Mouse (Mus musculus) gastrocnemius, adult 18-20 months (tissue): ENCODE results near the gene Snap47. TPM values are rescaled to one million over a fixed set of nuclear protein-coding genes. Genes with fewer than 3 reads are reported as not detected.

ENCODE experiments used
- DNase-seq: peaks from one replicate; pipeline ENCODE4 v3.0.0; 2021; ENCODE audit warnings: low spot score
- long read RNA-seq, 2 experiments: library from polyadenylated mRNA; stranded (forward); transcript quantifications; one replicate each; pipeline ENCODE4 v2.0.0; 2021
- total RNA-seq, 2 experiments: library from RNA; stranded (reverse); gene quantifications; 2 replicates each; pipeline ENCODE4 v1.2.3; 2021

Gene Snap47
- total RNA-seq, result 10 to 100 TPM; 23.9 to 24.2 TPM
- long read RNA-seq, experiment 1, transcript Snap47-201 (5 exons, 1,896 nt), result major isoform, 44 of 51 reads
- long read RNA-seq, experiment 1, partial matches to known transcripts, result 2 of 51 reads
- long read RNA-seq, experiment 1, other reads (novel, unspliced or antisense), result 5 of 51 reads
- long read RNA-seq, experiment 2, transcript Snap47-201 (5 exons, 1,896 nt), result major isoform, 31 of 38 reads
- long read RNA-seq, experiment 2, partial matches to known transcripts, result 2 of 38 reads
- long read RNA-seq, experiment 2, other reads (novel, unspliced or antisense), result 5 of 38 reads

- no peak for DNase-seq
Observed at GRCm38 (mm10) chr11:59451086-59451485, at the start of gene Snap47. TSS of gene Snap47 (minus strand) at chr11:59451186.

- DNase-seq, result no peak
Observed at GRCm38 (mm10) chr11:59497747-59498146, 46.8 kb upstream of the Snap47 start.

GRCm38 (mm10) chr11:59496672-59497310, 45.8 kb upstream of the Snap47 start:
- DNase-seq, result no peak

- no peak for DNase-seq
Observed at GRCm38 (mm10) chr11:59486222-59486621, 35.2 kb upstream of the Snap47 start.

- DNase-seq, result peak; percentile 12
Observed at GRCm38 (mm10) chr11:59485641-59486040, 34.7 kb upstream of the Snap47 start.

- DNase-seq, result peak; percentile 63
Observed at GRCm38 (mm10) chr11:59483212-59483611, 32.2 kb upstream of the Snap47 start.

GRCm38 (mm10) chr11:59477240-59477639, 26.3 kb upstream of the Snap47 start:
- no peak for DNase-seq

- DNase-seq, result peak; percentile 90
Observed at GRCm38 (mm10) chr11:59472326-59472677, 21.3 kb upstream of the Snap47 start, which contains the start of gene Zfp867. TSS of gene Zfp867 (minus strand) at chr11:59472474.

GRCm38 (mm10) chr11:59471413-59472325, 20.7 kb upstream of the Snap47 start:
- no peak for DNase-seq

GRCm38 (mm10) chr11:59460459-59460858, 9.5 kb upstream of the Snap47 start:
- no peak for DNase-seq

- peak; percentile 20 for DNase-seq
Observed at GRCm38 (mm10) chr11:59458973-59459372, 8.0 kb upstream of the Snap47 start.

GRCm38 (mm10) chr11:59456891-59457290, 5.9 kb upstream of the Snap47 start:
- no peak for DNase-seq

- no peak for DNase-seq
Observed at GRCm38 (mm10) chr11:59456346-59456745, 5.4 kb upstream of the Snap47 start.

GRCm38 (mm10) chr11:59450230-59450771, 685 bp downstream of the Snap47 start:
- no peak for DNase-seq

- peak; percentile 91 for DNase-seq
Observed at GRCm38 (mm10) chr11:59449741-59450229, 1.2 kb downstream of the Snap47 start, which contains the start of gene Jmjd4. TSS of gene Jmjd4 (plus strand) at chr11:59450045.

- no peak for DNase-seq
Observed at GRCm38 (mm10) chr11:59443102-59443501, 7.9 kb downstream of the Snap47 start.

- DNase-seq, result no peak
Observed at GRCm38 (mm10) chr11:59437954-59438353, 13.0 kb downstream of the Snap47 start.

- no peak for DNase-seq
Observed at GRCm38 (mm10) chr11:59432261-59432660, 18.7 kb downstream of the Snap47 start.

- no peak for DNase-seq
Observed at GRCm38 (mm10) chr11:59429959-59430358, 21.0 kb downstream of the Snap47 start.

GRCm38 (mm10) chr11:59428057-59428660, 22.8 kb downstream of the Snap47 start:
- DNase-seq, result peak; percentile 58

- no peak for DNase-seq
Observed at GRCm38 (mm10) chr11:59425671-59426101, 25.3 kb downstream of the Snap47 start.
